Mouse (Mus musculus): ENCODE measurements around the gene Hoxa9.
A peak's percentile ranks its signal among the peaks of the same experiment; 100 is the strongest.

Hoxa9 gene

DNA sequence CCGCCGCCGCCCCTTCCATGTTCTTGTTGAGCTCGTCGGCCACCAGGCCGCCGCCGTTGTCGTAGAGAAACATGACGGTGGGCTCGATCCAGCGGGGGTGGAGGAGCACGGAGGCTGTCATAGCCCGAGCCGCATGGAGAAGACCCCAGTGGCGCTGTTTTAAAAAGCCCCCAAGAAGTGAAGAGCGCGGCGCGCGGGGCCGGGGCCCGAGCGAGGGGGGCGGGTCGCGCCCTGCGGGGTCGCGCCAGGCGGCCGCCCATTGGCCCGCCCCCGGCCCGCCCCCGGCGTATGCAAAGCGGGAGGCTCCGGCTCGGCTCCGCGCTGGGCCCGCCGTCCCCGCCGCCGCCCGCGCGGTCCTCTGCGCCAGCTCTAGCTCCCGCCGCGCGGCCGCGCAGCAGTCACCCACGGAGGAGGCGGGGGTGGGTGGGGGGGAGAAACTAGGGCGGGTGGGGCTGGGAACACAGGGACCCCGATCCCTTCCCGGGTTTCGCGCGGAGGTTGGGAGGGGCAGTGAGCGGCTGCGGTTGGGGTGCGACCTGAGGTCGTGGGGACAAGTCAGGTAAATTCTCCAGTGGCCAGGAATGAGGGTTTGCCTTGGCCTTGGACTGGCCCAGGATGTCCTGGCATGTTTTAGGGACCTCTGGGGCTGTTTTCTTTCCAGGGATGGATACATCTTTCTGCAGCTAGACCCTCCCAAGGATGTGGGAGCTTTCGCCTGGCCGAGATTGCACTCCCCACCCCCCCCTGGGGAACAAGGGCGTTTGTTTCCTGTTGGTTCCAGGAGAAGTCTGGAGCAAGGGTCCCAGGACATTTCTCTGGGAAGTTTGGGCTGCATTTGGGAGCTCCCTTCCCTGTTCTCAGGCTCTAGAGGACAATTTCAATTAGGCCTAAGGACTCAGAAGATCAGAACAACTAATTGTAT is 30.0 kb upstream of the Hoxa9 start, which contains the start of gene Hoxa13:
TSS of gene Hoxa13 (minus strand) at position 227 of the 922 bp plus-strand sequence.
- peak; percentile 34 for DNase-seq

- no peak for DNase-seq
These were observed 28.9 kb upstream of the Hoxa9 start for GRCm38 (mm10) chr6:52259811-52260261.

DNA sequence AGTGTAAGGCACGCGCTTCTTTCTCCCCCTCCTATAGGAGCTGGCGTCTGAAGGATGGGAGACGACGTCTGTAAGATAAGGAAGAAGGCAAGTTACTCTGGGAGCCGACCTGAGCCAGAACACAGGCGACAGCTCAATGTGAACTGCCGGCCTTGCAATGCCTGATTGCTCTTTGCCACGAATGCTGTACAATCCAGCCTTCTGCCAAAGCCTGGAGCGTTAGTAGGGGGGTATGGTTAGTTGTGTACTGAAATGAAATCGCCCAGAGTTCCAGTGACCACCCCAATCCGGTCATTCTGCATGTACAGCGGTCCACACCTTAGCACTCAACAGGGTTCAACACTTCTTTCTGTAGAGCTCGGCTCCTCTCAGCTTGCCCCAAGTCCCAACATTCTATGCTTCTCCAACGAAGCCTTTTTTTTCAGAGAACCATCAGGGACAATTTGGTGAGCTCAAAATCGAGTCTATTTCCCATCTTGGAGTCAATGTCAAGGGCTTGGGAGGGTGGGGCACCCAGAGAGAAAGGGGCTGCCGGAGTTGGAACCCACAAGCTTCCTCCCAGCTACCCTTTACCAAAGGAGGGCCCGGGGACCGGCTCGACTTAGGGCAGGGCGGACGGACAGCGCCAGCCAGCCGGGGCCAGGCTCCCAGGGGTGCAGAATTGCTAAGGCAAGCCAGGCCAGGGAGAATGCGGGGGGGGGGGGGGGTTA is 28.3 kb upstream of the Hoxa9 start:
- DNase-seq = no peak

DNA sequence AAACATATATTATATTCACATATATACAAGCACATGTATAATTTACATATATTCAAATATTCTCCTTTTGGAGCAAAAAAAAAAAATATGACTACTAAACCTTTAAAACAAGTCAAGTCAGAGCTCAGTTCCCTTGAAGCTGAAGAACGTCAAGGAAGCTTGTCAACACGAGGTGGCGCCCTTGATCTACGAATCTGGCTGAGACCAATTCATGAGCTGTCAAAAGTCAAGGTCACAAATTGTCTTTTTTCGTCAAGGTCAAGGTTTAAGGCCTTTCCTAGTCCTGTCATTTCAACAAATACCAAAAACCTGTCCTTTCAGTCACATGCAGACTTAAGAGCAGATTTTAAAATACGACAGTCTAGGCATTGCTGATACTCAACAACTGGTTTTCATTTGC is 26.1 kb upstream of the Hoxa9 start:
- DNase-seq = peak; percentile 70

DNA sequence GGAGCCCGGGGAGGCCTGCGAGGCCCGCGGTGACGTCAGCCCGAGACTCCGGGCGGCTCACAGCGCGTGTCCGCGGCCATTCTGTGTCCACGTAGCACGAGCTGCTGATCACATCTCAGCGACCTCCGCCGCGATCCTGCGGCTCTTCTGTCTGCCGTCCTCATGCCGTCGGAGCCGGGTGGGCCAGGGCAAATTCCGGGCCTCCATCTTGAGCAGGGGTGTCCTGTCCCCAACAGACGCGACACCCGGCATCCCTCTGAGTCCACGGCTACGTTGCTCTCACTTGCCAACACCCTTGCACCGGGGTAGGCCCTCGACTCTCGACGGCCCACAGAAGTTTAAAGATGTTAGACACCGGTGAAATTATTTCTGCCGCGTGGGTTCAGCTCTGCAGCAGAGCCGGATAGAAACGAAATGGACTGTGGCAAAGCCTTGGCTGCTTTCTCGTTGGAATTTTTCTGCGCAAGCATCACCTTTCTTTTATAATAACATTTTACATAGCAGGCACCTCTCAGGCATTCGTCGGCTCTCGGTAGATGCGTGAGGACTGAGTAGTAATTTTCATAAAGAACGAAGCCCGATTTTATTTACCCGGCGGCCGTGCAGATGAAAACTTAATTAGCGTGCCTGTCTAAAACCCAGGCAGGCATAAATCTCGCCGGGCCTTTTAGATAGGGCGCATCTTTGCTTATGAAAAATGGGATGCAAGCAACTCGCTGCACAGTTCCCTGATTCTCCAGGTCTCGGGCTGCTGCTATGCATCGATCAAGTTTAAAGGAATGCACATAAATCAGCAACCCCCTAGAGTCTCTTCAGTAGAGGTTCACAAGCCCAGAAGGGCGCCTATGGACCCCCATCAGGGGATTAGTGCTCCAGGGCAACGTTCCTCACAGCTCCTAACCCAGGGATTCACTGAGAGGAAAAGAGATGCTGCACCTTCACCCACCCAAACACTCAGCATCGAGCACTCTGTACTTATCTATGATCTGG is 22.9 kb upstream of the Hoxa9 start:
- no peak for DNase-seq

DNA sequence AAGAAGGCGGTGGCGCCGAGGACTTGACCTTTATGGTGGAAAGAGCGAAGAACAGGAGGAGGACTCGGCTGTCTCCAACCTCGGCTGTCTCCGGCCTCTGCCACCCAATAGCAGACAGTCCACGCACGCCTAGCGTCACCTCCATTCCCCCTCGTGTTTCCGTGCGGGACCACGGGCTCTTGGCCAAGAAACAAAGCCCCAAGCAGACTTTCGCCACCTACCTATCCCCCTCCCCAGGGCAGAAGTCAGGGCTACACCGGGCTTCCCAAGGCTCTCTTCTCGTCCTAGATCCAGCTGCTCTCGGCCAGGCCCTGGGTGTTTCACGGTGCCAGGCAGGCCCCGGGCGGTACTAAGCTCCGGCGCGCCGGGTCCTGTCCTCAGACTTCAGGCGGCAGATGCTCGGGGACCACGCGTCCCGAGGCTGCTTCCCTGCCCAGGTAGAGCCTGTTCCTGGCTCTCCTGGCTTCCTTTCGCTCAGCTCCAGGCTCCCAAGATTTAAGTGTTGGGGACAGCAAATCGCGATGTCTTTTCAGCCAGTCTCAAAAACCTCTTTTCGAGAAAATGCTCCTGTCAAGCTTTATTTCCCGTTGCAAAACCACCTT is 22.0 kb upstream of the Hoxa9 start:
- no peak for DNase-seq

- no peak for DNase-seq
These were observed 21.3 kb upstream of the Hoxa9 start for GRCm38 (mm10) chr6:52252016-52252774.

DNA sequence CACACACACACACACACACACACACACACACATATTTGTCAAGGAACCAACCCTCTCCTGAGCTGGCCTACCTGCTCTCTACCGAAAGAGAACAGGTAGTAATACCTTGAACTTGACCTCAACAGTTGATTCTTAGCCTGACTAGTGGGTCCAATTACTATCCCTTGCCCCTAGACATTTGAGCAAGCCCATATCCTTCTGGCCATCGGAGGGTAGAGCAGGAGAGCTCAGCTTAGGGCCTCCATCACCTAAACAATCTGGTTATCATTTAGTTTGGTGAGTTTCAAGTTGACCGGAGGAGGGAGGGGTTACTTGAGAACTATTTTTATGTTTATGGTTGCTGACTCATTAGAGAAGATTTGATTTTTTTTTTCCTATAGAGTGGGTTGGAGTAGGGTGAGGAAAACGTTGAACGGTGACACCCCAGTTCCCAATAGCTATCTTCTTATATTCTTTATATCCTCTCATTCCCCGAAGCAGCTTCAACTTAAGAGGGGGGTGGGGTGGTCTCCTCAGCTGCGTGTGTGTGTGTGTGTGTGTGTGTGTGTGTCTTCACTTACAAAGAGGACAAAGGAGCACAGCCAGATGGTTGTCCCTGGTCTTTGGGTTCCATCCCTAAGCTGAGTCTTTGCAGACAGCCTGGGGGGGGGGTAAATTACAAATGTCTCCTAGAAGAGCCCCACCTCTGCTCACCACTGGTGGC is 20.4 kb upstream of the Hoxa9 start:
- DNase-seq = no peak

GRCm38 (mm10) chr6:52249826-52250225 is 18.9 kb upstream of the Hoxa9 start:
- no peak for DNase-seq

DNA sequence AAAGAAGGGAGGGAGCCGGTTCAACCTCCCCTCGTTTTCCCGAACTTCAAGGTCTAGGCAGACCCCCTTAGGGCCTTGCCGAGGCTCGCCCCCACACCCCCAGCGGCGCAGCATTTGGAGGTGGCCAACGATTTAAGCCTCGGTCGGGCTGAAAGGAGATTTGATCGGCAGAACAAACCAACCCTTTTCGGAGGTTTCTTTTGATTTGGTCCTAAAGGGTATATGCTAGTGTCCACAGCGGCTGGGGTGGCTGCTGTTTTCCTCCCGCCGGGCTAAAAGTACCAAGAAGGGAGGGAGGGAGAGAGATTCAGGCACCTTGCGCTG is 18.5 kb upstream of the Hoxa9 start:
- no peak for DNase-seq

DNA sequence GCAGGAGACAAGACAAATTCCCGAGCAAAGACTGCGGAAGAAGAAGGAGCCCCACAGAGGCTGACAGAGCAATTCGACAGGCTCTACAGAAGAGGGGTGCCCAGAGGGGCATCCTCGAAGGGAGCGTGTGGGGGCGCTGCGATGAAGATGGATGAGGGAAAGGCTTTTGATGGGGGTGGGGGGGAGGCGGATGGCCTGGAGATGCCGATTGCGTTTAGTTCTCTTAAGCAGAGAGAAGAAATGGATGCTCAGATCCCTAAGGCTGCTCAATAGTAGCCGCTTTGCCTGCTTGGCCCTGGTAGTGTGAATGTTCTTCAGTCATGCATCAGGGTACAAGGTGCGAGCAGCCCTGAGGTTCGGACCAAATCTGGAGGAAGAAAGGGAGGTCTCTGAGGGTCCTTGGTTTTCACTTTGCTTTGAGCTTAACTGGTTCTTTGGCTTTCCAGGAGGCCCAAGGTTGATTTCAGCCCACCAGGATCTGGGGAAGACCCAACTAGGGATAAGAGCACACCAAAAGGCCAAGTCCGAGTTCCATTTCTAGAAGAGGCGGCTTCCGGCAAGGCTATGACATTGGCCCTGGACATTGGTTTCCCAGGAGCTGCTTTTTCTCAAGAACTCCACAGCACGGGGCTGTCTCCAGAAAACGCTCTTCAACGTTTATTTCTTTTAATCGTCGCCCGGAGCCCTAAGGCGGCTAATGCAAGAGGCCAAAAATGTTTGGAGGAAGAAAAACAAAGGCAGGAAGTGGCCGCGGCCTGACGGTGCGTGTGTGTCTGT is 17.9 kb upstream of the Hoxa9 start:
- no peak for DNase-seq

DNA sequence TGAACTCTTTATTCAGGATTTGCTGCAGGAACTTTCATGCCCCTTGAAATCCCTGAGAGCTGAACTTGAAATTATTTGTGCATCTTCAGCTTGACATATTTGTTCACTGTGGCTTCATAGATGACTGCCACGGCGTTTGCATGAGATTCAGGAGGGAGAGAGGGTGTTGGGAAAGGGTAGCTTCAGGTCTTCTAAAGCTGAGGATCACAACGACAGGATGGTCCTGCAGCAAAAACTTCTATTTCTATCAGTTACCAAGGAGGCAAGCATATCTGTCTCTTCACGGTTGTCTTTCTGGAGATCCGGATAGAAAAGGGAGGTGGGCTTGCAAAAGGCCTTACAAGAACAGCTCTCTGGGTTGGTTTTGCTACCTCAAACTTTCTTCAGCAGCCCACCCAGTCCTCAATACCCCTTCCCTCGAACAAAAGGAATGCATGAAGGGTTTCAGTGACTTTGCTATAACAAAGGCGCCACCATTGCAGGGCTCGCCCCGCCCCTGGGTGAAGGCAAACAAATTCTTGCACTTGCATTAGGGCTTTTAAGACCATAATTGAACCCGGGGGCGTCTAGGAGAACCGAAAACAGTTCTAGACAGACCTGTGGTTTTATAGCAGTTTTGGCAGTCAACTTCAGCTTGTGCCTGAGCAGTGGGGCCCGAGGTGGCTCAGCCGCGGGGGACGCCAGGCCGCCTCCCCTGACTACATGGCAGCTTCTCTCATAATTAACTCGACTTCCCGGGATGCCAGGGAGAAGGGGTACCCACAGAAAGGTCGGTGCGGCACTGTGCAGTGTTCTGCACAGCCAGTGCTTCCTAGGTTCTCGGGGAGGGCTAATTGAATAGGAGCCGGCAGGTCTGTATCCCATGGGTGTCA is 17.1 kb upstream of the Hoxa9 start:
- DNase-seq = no peak

- no peak for DNase-seq
These were observed 16.0 kb upstream of the Hoxa9 start for GRCm38 (mm10) chr6:52246916-52247315.

DNA sequence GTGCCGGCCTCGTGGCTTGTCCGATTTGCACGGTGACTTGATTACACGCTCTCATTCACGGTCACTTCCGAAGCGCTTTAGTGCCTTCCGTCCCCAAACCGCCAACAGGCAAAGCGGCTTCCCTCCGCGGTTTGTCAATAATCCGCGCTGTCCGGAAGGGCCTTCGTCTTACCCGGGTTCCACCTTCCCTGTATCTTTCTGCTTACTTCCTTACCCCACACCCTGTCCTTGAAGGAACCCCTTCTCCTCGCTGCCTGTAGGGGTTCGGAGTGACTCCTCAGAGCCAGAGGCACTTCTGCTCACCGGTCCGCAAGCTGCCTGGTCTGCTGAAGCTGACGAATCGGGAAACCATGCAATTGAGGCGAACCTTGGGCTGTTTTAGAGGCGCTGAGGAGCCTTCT is 15.5 kb upstream of the Hoxa9 start:
- no peak for DNase-seq

DNA sequence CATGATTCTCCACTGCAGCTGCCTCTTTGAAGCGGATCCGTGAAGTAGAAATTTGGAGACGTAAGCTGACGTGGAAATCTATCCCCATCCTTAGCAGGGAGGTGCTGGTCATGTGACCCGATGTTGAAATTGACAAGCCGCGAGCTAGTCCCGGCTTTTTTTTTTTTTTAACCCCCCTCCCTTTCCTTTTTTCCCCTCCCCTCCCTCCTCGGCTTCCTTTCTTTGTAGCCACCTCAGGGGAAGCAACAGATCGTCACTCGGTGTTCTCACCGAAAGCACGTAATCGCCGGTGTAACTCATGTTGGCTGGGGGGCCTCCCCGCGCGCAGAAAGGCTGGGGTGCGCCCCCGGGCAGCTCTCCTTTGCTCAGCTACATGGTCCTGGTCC is 14.9 kb upstream of the Hoxa9 start, which contains the start of gene Hoxa11:
TSS of gene Hoxa11 (minus strand) at position 54 of the 386 bp plus-strand sequence.
- DNase-seq = no peak

DNA sequence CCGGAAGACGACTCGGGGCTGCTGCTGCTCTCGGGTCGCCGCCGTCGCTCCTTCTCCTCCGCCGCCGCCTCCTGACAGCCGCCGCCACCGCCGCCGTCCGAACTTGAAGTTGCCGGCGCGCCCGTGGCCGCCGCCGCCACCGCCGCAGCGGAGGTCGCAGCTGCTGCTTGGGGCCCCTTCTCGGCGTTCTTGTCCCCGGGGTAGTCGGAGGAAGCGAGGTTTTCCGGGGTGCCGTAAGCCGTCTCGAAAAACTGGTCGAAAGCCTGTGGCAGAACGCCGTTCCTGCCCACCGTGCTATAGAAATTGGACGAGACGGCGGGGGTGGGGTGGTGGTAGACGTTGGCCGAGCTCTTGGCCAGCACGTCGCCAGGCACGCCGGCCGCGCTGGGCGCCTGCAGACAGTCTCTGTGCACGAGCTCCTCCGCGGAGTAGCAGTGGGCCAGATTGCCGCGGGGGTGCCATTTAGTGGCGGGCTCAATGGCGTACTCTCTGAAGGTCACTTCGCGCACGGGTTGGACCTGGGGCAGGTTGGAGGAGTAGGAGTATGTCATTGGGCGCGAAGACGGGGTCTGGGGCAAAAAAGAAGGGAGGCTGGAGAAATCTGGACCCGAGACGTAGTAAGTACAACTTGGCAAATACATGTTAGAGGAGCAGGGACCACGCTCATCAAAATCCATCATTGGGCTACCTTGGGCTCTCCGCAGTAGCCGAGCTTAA is 14.3 kb upstream of the Hoxa9 start:
- no peak for DNase-seq

GRCm38 (mm10) chr6:52244471-52245039 is 13.7 kb upstream of the Hoxa9 start:
- no peak for DNase-seq

DNA sequence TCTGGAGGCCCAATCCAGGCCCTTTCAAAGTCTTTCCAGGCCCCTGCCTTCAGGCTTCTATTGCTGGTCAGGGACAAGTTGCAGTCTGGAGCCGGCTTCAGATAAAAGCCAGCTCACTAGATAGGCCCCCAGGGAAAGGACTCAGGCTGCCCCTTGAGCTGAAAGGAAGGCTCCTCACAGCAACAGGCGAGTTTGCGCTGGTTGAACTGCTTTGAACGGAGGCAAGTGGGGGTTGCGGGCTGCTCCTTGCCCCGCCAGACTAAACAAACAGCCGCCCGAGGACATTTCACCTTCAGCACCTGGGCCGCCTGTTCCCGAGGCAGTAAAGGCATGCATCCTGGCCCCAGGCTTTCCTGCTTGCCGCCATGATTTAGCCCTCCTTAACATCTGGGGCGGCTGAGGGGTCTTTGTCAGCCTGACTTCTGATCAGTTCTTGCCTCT is 12.8 kb upstream of the Hoxa9 start:
- no peak for DNase-seq
